Mouse (Mus musculus) NIH3T3 (cell line): ENCODE results near the gene Ubtf.

Source experiments
- DNase-seq: peaks from one replicate; pipeline ENCODE4 v3.0.0-alpha.2; 2012; ENCODE audit warnings: low read depth

Ubtf gene

GRCm38 (mm10) chr11:102317298-102317900 lies 2.1 kb downstream of the Ubtf start:
- DNase-seq = peak; percentile 85

GRCm38 (mm10) chr11:102316572-102317297 lies 2.8 kb downstream of the Ubtf start:
- peak; percentile 94 for DNase-seq

GRCm38 (mm10) chr11:102315690-102316571 lies 3.6 kb downstream of the Ubtf start:
- DNase-seq = peak; percentile 57

GRCm38 (mm10) chr11:102314321-102314720 lies 5.2 kb downstream of the Ubtf start:
- DNase-seq = no peak

- DNase-seq = no peak
These were observed 7.0 kb downstream of the Ubtf start for GRCm38 (mm10) chr11:102312586-102312985.

- no peak for DNase-seq
These were observed 7.6 kb downstream of the Ubtf start for GRCm38 (mm10) chr11:102311966-102312365.

- DNase-seq = no peak
These were observed 8.5 kb downstream of the Ubtf start for GRCm38 (mm10) chr11:102310768-102311695.

GRCm38 (mm10) chr11:102309821-102310617 lies 9.5 kb downstream of the Ubtf start:
- DNase-seq = no peak

- peak; percentile 99 for DNase-seq
These were observed 10.6 kb downstream of the Ubtf start for GRCm38 (mm10) chr11:102308979-102309378.

GRCm38 (mm10) chr11:102308104-102308503 lies 11.4 kb downstream of the Ubtf start:
- no peak for DNase-seq

- DNase-seq = no peak
These were observed 14.2 kb downstream of the Ubtf start for GRCm38 (mm10) chr11:102305359-102305758.

GRCm38 (mm10) chr11:102304141-102304540 lies 15.4 kb downstream of the Ubtf start:
- DNase-seq = no peak

GRCm38 (mm10) chr11:102299839-102300238 lies 19.7 kb downstream of the Ubtf start:
- peak; percentile 86 for DNase-seq

- no peak for DNase-seq
These were observed 21.7 kb downstream of the Ubtf start for GRCm38 (mm10) chr11:102297577-102298556.

GRCm38 (mm10) chr11:102296491-102297472 lies 22.8 kb downstream of the Ubtf start, which contains the start of gene Atxn7l3:
Gene Atxn7l3 (minus strand): TSS chr11:102296631.
- peak; percentile 99 for DNase-seq

- peak; percentile 80 for DNase-seq
These were observed 23.7 kb downstream of the Ubtf start for GRCm38 (mm10) chr11:102295598-102296471.
